Mouse (Mus musculus) brown adipose tissue, adult 24 weeks (tissue): ENCODE results near the gene Sbk3. TPM values are rescaled to one million over a fixed set of nuclear protein-coding genes. Genes with fewer than 3 reads are reported as not detected.
A peak's percentile ranks its signal among the peaks of the same experiment; 100 is the strongest.

Source experiments
- H3K27ac ChIP-seq: fragments of 200-500 bp; replicated peaks from 2 replicates; pipeline ENCODE4 v1.5.1; 2012; ENCODE audit warnings: low read depth, mild to moderate bottlenecking, low read length
- H3K4me1 ChIP-seq: fragments of 200-500 bp; 2 replicates; pipeline ENCODE4 v1.6.1; 2012; ENCODE audit warnings: low read length, mixed read lengths; ENCODE audit not compliant: control insufficient read depth, insufficient read depth, insufficient read length
- H3K4me3 ChIP-seq: fragments of 200-500 bp; 2 replicates; pipeline ENCODE4 v1.5.1; 2012; ENCODE audit warnings: low read depth, mild to moderate bottlenecking, low read length, moderate library complexity; ENCODE audit not compliant: insufficient read depth
- polyA plus RNA-seq: library from polyadenylated mRNA; stranded (reverse); fragments of >200 nt; gene quantifications from 2 replicates; pipeline ENCODE4 v1.2.4, GENCODE M21; 2012; ENCODE audit not compliant: missing spikeins, insufficient read depth, insufficient read length

Sbk3 gene
- polyA plus RNA-seq, 1 experiment = 0.75 TPM

- peaks cover 13% of the 10 kb centered on the region for H3K4me1 ChIP-seq
- H3K4me3 ChIP-seq = no peak overlapping the region
- no peak overlapping the region for H3K27ac ChIP-seq
Measured at GRCm38 (mm10) chr7:4917494-4917893, 53.5 kb downstream of the Sbk3 start.

- Histone ChIP-seq H3K4me3 (peak overlapping the region; percentile 80), H3K27ac (peak overlapping the region; percentile 40), H3K4me1 (peaks cover 10% of the 10 kb centered on the region; the same call in 1 of the 2 replicates)
Measured at GRCm38 (mm10) chr7:4915669-4916416, 55.1 kb downstream of the Sbk3 start.

Other genes with a start within 250 kb of the Sbk3 start
- not detected in 2 replicates for gene Tmem150b, start 245.9 kb downstream of the Sbk3 start, polyA plus RNA-seq
- 20.0 and 25.7 TPM in 2 replicates for gene Kmt5c, start 231.1 kb downstream of the Sbk3 start, polyA plus RNA-seq
- gene Cox6b2, start 218.1 kb downstream of the Sbk3 start, polyA plus RNA-seq = 7.9 and 17.6 TPM in 2 replicates
- not detected in 2 replicates for gene Fam71e2, start 199.9 kb downstream of the Sbk3 start, polyA plus RNA-seq
- gene Il11, start 188.3 kb downstream of the Sbk3 start, polyA plus RNA-seq = not detected in 2 replicates
- not detected in 2 replicates for gene Tmem190, start 188.2 kb downstream of the Sbk3 start, polyA plus RNA-seq
- gene Tmem238, start 181.5 kb downstream of the Sbk3 start, polyA plus RNA-seq = 17.0 and 23.3 TPM in 2 replicates
- 347 and 411 TPM in 2 replicates for gene Rpl28, start 178.3 kb downstream of the Sbk3 start, polyA plus RNA-seq
- gene Ube2s, start 158.6 kb downstream of the Sbk3 start, polyA plus RNA-seq = 64.5 and 67.8 TPM in 2 replicates
- gene Shisa7, start 126.5 kb downstream of the Sbk3 start, polyA plus RNA-seq = 0.40 and 0.42 TPM in 2 replicates
- 19.1 and 36.2 TPM in 2 replicates for gene Isoc2b, start 100.9 kb downstream of the Sbk3 start, polyA plus RNA-seq
- gene Isoc2a, start 94.0 kb downstream of the Sbk3 start, polyA plus RNA-seq = 55.3 and 59.3 TPM in 2 replicates
- gene Gm36210, start 64.7 kb downstream of the Sbk3 start, polyA plus RNA-seq = not detected in 2 replicates
- gene Zfp628, start 56.0 kb downstream of the Sbk3 start, polyA plus RNA-seq = 3.2 and 3.4 TPM in 2 replicates
- 1.8 TPM in 1 of 2 replicates, not detected in the other for gene Nat14, start 49.1 kb downstream of the Sbk3 start, polyA plus RNA-seq
- 4.9 and 5.5 TPM in 2 replicates for gene Ssc5d, start 45.4 kb downstream of the Sbk3 start, polyA plus RNA-seq
- 5.4 and 8.1 TPM in 2 replicates for gene Sbk2, start 6.8 kb downstream of the Sbk3 start, polyA plus RNA-seq
- 5.3 and 6.3 TPM in 2 replicates for gene Zfp579, start 25.0 kb upstream of the Sbk3 start, polyA plus RNA-seq
- 12.4 and 19.4 TPM in 2 replicates for gene Zfp524, start 43.2 kb upstream of the Sbk3 start, polyA plus RNA-seq
- 10.5 and 11.9 TPM in 2 replicates for gene Fiz1, start 43.5 kb upstream of the Sbk3 start, polyA plus RNA-seq
- not detected in 2 replicates for gene Gm44973, start 44.3 kb upstream of the Sbk3 start, polyA plus RNA-seq
- gene Zfp865, start 49.2 kb upstream of the Sbk3 start, polyA plus RNA-seq = 7.5 and 10.9 TPM in 2 replicates
- gene Ccdc106, start 49.4 kb upstream of the Sbk3 start, polyA plus RNA-seq = not detected in 2 replicates
- not detected in 2 replicates for gene 4632433K11Rik, start 63.0 kb upstream of the Sbk3 start, polyA plus RNA-seq
- gene Zfp784, start 67.3 kb upstream of the Sbk3 start, polyA plus RNA-seq = 1.2 and 1.9 TPM in 2 replicates
- gene Zfp580, start 80.4 kb upstream of the Sbk3 start, polyA plus RNA-seq = 4.4 and 5.6 TPM in 2 replicates
- 44.6 and 58.8 TPM in 2 replicates for gene U2af2, start 91.0 kb upstream of the Sbk3 start, polyA plus RNA-seq
- 66.5 and 69.5 TPM in 2 replicates for gene Epn1, start 109.1 kb upstream of the Sbk3 start, polyA plus RNA-seq
- gene Rfpl4, start 145.8 kb upstream of the Sbk3 start, polyA plus RNA-seq = not detected in 2 replicates
- gene Rasl2-9, start 154.8 kb upstream of the Sbk3 start, polyA plus RNA-seq = 7.6 and 8.1 TPM in 2 replicates
- gene Vmn1r55, start 178.5 kb upstream of the Sbk3 start, polyA plus RNA-seq = not detected in 2 replicates
- gene Vmn1r56, start 225.6 kb upstream of the Sbk3 start, polyA plus RNA-seq = not detected in 2 replicates
- gene Vmn1r57, start 247.3 kb upstream of the Sbk3 start, polyA plus RNA-seq = not detected in 2 replicates